17 mouse cellular contexts compared by ENCODE assay signal in the genomic region with DNA sequence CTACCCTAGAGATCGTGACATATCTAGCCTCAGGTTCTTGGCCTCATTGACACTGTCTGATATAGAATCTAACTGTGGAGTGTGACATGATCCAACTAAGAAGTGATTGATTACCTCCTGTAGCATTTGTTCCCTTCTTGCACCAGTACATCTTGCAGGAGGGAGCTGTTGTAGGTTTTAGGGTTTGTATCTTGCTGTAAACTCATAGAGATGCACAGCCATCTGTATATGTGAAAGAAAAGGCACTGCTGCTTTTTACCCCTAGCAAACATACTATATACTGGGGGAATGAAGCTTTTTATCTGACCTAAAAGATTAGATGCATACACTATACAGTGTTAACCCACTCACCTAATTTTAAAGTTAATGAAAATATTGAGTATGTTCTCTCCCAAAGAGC.
"Had no signal": no experiment of that assay in that cellular context is flagged by ENCODE, and none has a peak within 500 bp of the region (broad histone marks: within the 10 kb centered on the region; RNA-seq: fewer than 3 reads in every experiment).

No protein-coding gene starts in this region.

- H3K27me3 ChIP-seq: lung, embryonic 15.5 days; megakaryocyte, embryonic 14.5 days; midbrain, embryonic 13.5 days; midbrain, embryonic 15.5 days; neural tube, embryonic 12.5 days; stomach, embryonic 15.5 days had no signal

- DNase-seq: lung, adult 2 months; lung, postnatal 14 days; lung, postnatal 36 days; right cerebral cortex, postnatal 14 days; thymus, adult 2 months; thymus, postnatal 25 days; thymus, postnatal 4 days had no signal

- H3K9ac ChIP-seq: lung, embryonic 15.5 days; midbrain, embryonic 13.5 days; midbrain, embryonic 15.5 days; neural tube, embryonic 12.5 days; stomach, embryonic 15.5 days had no signal

- H3K9me3 ChIP-seq: lung, embryonic 15.5 days; megakaryocyte, embryonic 14.5 days; midbrain, embryonic 13.5 days; midbrain, embryonic 15.5 days; neural tube, embryonic 12.5 days; stomach, embryonic 15.5 days had no signal

- H3K36me3 ChIP-seq: lung, embryonic 15.5 days; midbrain, embryonic 13.5 days; midbrain, embryonic 15.5 days; neural tube, embryonic 12.5 days; stomach, embryonic 15.5 days had no signal

- H3K4me1 ChIP-seq: lung, embryonic 15.5 days; megakaryocyte, embryonic 14.5 days; midbrain, embryonic 13.5 days; midbrain, embryonic 15.5 days; neural tube, embryonic 12.5 days; stomach, embryonic 15.5 days had no signal

- ATAC-seq: lung, postnatal 0 days; midbrain, embryonic 13.5 days; midbrain, embryonic 15.5 days had no signal

- H3K27ac ChIP-seq: lung, embryonic 15.5 days; macrophage; midbrain, embryonic 13.5 days; midbrain, embryonic 15.5 days; neural tube, embryonic 12.5 days; stomach, embryonic 15.5 days; stomach, postnatal 0 days had no signal

- H3K4me3 ChIP-seq: lung, embryonic 15.5 days; megakaryocyte, embryonic 14.5 days; midbrain, embryonic 13.5 days; midbrain, embryonic 15.5 days; neural tube, embryonic 12.5 days; stomach, embryonic 15.5 days had no signal

- H3K4me2 ChIP-seq: lung, embryonic 15.5 days; midbrain, embryonic 11.5 days; midbrain, embryonic 13.5 days; midbrain, embryonic 15.5 days; neural tube, embryonic 12.5 days; stomach, embryonic 15.5 days had no signal
